Mouse (Mus musculus): ENCODE measurements around the gene Pi4k2a. TPM values are rescaled to one million over a fixed set of nuclear protein-coding genes. Genes with fewer than 3 reads are reported as not detected.

Pi4k2a gene
- polyA plus RNA-seq, 1 experiment = 18.7 TPM

DNA sequence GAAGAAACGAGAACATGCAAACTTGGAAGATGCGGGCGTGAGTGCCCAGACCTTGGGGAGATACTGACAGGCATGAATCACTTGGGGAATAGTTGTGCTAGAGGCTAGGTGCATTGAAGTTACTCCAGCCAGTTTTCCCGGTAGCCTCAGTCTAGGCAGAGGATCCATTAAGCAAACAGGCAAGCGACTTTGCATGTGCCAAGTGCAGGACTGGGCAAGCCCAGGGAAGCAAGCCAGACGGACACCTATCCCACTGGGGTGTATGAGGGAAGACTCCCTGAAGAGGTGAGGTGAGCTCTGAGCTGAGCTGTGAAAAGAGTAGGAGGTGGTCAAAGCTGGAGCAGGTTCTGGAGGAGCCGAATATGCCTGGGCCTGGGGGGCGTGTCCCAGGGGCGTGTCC is 77.2 kb downstream of the Pi4k2a start:
- Histone ChIP-seq H3K79me2 (ENCODE audit: control insufficient read depth, insufficient read depth) (peaks cover 14% of the 10 kb centered on the region), H3K36me3 (ENCODE audit: control insufficient read depth, insufficient read depth) (no peaks in the 10 kb centered on the region), H3K4me3 (ENCODE audit: insufficient read depth, poor library complexity, severe bottlenecking) (no peak overlapping the region), H3K79me3 (ENCODE audit: low read depth) (peaks cover 4% of the 10 kb centered on the region), H3ac (ENCODE audit: control insufficient read depth, insufficient read length, low read depth) (no peak overlapping the region), H3K27me3 (ENCODE audit: control insufficient read depth, insufficient read depth, insufficient read length) (peaks cover 20% of the 10 kb centered on the region)
- no peak for TF ChIP-seq MYOG (IDR thresholded peaks at IDR 0.05; ENCODE audit: control insufficient read depth, extremely low read depth, insufficient read length)
- no peak for TF ChIP-seq MAX (IDR thresholded peaks at IDR 0.05)
- TF ChIP-seq USF1 (IDR thresholded peaks at IDR 0.05; ENCODE audit: low read depth) = no peak
- no peak for TF ChIP-seq CTCF (IDR thresholded peaks at IDR 0.05; ENCODE audit: control insufficient read depth, insufficient read depth, insufficient read length)
- TF ChIP-seq CEBPB (IDR thresholded peaks at IDR 0.05; ENCODE audit: low read depth) = no peak
- TF ChIP-seq MYOD1 (IDR thresholded peaks at IDR 0.05; ENCODE audit: control insufficient read depth, insufficient read length, low read depth) = no peak
- no peak for TF ChIP-seq FOSL1 (IDR thresholded peaks at IDR 0.05; ENCODE audit: insufficient read depth, low read length, poor library complexity, severe bottlenecking)

DNA sequence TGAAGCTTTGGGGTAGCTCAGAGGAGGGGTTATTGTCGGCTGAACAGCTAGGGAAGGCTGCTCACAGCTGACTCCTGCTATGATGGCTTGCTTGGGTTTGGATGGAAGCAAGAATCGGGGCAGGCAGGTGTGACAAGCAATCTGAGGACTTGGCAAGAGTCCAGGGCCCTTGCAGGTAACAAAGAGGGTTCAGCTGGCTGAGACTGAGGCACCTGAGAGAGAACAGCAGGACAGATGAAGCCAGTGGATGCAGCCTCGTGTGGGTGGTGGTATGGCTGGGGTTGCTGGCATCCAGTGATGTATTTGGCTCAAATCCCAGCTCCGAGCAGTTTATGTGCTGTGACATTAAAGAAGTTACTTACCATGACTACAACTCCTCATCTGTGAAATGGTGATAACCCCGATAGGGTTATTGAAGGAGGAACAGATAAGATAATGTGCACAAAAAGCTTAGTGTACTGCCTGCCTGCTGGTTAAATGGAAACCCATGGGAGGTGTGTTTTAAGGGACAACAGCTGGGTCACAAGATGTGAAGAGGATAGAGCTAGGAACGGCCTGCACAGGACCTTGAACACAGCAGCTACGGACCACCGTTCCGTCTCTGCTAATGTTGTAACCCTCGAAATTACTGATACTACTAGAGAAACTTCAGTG is 79.2 kb downstream of the Pi4k2a start:
- H3K4me3 ChIP-seq (ENCODE audit: insufficient read depth, poor library complexity, severe bottlenecking) = no peak overlapping the region
- TF ChIP-seq MYOD1 (IDR thresholded peaks at IDR 0.05; ENCODE audit: control insufficient read depth, insufficient read length, low read depth) (no peak), CTCF (IDR thresholded peaks at IDR 0.05; ENCODE audit: control insufficient read depth, insufficient read depth, insufficient read length) (no peak), MYOG (IDR thresholded peaks at IDR 0.05; ENCODE audit: control insufficient read depth, extremely low read depth, insufficient read length) (no peak), FOSL1 (IDR thresholded peaks at IDR 0.05; ENCODE audit: insufficient read depth, low read length, poor library complexity, severe bottlenecking) (no peak), CEBPB (IDR thresholded peaks at IDR 0.05; ENCODE audit: low read depth) (no peak), MAX (IDR thresholded peaks at IDR 0.05) (no peak), USF1 (IDR thresholded peaks at IDR 0.05; ENCODE audit: low read depth) (no peak)
- peaks cover 5% of the 10 kb centered on the region for H3K79me3 ChIP-seq (ENCODE audit: low read depth)
- H3K79me2 ChIP-seq (ENCODE audit: control insufficient read depth, insufficient read depth) = peaks cover 14% of the 10 kb centered on the region
- H3ac ChIP-seq (ENCODE audit: control insufficient read depth, insufficient read length, low read depth) = no peak overlapping the region
- H3K27me3 ChIP-seq (ENCODE audit: control insufficient read depth, insufficient read depth, insufficient read length) = peaks cover 20% of the 10 kb centered on the region
- H3K36me3 ChIP-seq (ENCODE audit: control insufficient read depth, insufficient read depth) = no peaks in the 10 kb centered on the region

DNA sequence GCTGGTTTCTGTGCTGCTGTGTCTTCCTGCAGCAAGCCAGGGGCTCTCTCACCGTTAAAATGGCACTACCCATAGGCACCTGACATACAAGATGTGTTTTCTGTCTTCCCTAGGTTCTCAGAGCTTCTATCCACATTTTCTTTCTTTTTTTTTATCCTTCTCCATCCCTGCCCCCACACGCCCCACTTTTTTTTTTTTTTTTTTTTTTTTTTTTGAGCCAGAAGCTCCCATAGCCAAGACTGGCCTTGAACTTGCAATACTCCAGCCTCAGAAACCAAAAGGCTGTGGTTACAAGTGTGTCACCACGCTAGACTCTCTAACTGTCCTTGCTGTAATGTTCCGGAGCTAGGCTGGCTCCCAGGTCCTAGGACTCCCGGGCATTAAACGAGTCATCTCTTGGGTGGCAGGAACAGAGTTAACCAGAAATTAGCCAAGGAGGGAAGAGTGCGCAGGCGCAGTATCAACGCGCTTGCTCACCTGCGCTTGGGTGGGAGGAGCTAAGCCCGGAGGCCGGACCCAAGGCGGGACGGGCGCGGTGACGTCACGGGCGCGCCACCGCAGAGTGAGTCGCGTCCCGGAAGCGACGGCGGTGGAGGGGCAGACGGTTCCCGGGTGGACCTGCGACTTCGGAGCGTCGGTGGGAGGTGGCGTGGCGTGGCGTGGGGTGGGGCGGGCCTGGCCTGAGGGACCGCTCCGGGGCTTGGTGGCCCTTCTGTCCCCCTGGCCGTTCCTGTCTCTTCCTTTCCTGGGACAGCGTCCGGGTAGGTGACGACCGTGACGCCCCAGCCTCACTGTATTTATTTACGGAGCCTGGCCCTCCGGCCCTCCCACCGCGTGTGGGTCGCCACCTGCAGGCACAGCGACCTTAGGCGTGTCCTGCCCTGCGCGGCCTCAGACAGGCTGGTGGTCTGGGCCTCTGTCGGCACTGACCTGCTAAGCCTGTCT is 80.0 kb downstream of the Pi4k2a start:
- peaks cover 14% of the 10 kb centered on the region for H3K79me2 ChIP-seq (ENCODE audit: control insufficient read depth, insufficient read depth)
- no peaks in the 10 kb centered on the region for H3K36me3 ChIP-seq (ENCODE audit: control insufficient read depth, insufficient read depth)
- H3K79me3 ChIP-seq (ENCODE audit: low read depth) = peaks cover 5% of the 10 kb centered on the region

More for the DNA sequence above, 80.0 kb downstream of the Pi4k2a start:
- TF ChIP-seq CTCF (IDR thresholded peaks at IDR 0.05; ENCODE audit: control insufficient read depth, insufficient read depth, insufficient read length) = no peak
- no peak for TF ChIP-seq MYOD1 (IDR thresholded peaks at IDR 0.05; ENCODE audit: control insufficient read depth, insufficient read length, low read depth)
- no peak for TF ChIP-seq MYOG (IDR thresholded peaks at IDR 0.05; ENCODE audit: control insufficient read depth, extremely low read depth, insufficient read length)
- TF ChIP-seq FOSL1 (IDR thresholded peaks at IDR 0.05; ENCODE audit: insufficient read depth, low read length, poor library complexity, severe bottlenecking) = no peak
- TF ChIP-seq CEBPB (IDR thresholded peaks at IDR 0.05; ENCODE audit: low read depth) = no peak
- no peak for TF ChIP-seq USF1 (IDR thresholded peaks at IDR 0.05; ENCODE audit: low read depth)
- TF ChIP-seq MAX (IDR thresholded peaks at IDR 0.05) = no peak
- Histone ChIP-seq H3K4me3 (ENCODE audit: insufficient read depth, poor library complexity, severe bottlenecking) (peak overlapping the region; percentile 68), H3K27me3 (ENCODE audit: control insufficient read depth, insufficient read depth, insufficient read length) (peaks cover 20% of the 10 kb centered on the region), H3ac (ENCODE audit: control insufficient read depth, insufficient read length, low read depth) (peak overlapping the region; percentile 77)

Other genes starting within 250 kb of the Pi4k2a start
- 0.60 TPM for gene Frat2, start 242.3 kb upstream of the Pi4k2a start, polyA plus RNA-seq (2012; fragmentation: generic; extraction: Trizol)
- gene Rrp12, start 194.3 kb upstream of the Pi4k2a start, polyA plus RNA-seq (2012; fragmentation: generic; extraction: Trizol) = 33.6 TPM
- gene Pgam1, start 178.5 kb upstream of the Pi4k2a start, polyA plus RNA-seq (2012; fragmentation: generic; extraction: Trizol) = 736 TPM
- 46.5 TPM for gene Exosc1, start 157.0 kb upstream of the Pi4k2a start, polyA plus RNA-seq (2012; fragmentation: generic; extraction: Trizol)
- gene Zdhhc16, start 157.0 kb upstream of the Pi4k2a start, polyA plus RNA-seq (2012; fragmentation: generic; extraction: Trizol) = 104 TPM
- 21.9 TPM for gene Mms19, start 109.3 kb upstream of the Pi4k2a start, polyA plus RNA-seq (2012; fragmentation: generic; extraction: Trizol)
- 73.0 TPM for gene Ubtd1, start 108.7 kb upstream of the Pi4k2a start, polyA plus RNA-seq (2012; fragmentation: generic; extraction: Trizol)
- 0.15 TPM for gene Ankrd2, start 54.5 kb upstream of the Pi4k2a start, polyA plus RNA-seq (2012; fragmentation: generic; extraction: Trizol)
- 0.30 TPM for gene Hoga1, start 44.9 kb upstream of the Pi4k2a start, polyA plus RNA-seq (2012; fragmentation: generic; extraction: Trizol)
- 0.18 TPM for gene 4933411K16Rik, start 38.2 kb upstream of the Pi4k2a start, polyA plus RNA-seq (2012; fragmentation: generic; extraction: Trizol)
- gene Morn4, start 4.1 kb upstream of the Pi4k2a start, polyA plus RNA-seq (2012; fragmentation: generic; extraction: Trizol) = 16.5 TPM
- gene Avpi1, start 38.6 kb downstream of the Pi4k2a start, polyA plus RNA-seq (2012; fragmentation: generic; extraction: Trizol) = 92.7 TPM
- 33.0 TPM for gene Marveld1, start 56.9 kb downstream of the Pi4k2a start, polyA plus RNA-seq (2012; fragmentation: generic; extraction: Trizol)
- gene Zfyve27, start 73.5 kb downstream of the Pi4k2a start, polyA plus RNA-seq (2012; fragmentation: generic; extraction: Trizol) = 11.3 TPM
- gene Sfrp5, start 111.8 kb downstream of the Pi4k2a start, polyA plus RNA-seq (2012; fragmentation: generic; extraction: Trizol) = not detected
- gene Golga7b, start 157.1 kb downstream of the Pi4k2a start, polyA plus RNA-seq (2012; fragmentation: generic; extraction: Trizol) = 0.04 TPM